Mouse (Mus musculus) heart, embryonic 11.5 days (tissue): Measurements from ENCODE around the gene Snap23. TPM values are rescaled to one million over a fixed set of nuclear protein-coding genes. Genes with fewer than 3 reads are reported as not detected.

Experiments used
- ATAC-seq: fragments of 200-750 bp; cut with Nextera tagmentation; replicated peaks from 2 replicates; pipeline ENCODE4 v1.8.0; 2017; ENCODE audit warnings: moderate library complexity; ENCODE audit not compliant: insufficient number of reproducible peaks, low FRiP score, low TSS enrichment
- H3K27ac ChIP-seq: fragments of 300-500 bp; sonication (generic); 2 replicates; pipeline ENCODE4 v1.5.1; 2014; ENCODE audit warnings: mild to moderate bottlenecking, low read depth, low read length
- H3K27me3 ChIP-seq: fragments of 300-500 bp; sonication (generic); 2 replicates; pipeline ENCODE4 v1.6.1; 2014; ENCODE audit warnings: mild to moderate bottlenecking, low read length, mixed read lengths; ENCODE audit not compliant: control insufficient read depth, insufficient read depth
- H3K36me3 ChIP-seq: fragments of 300-500 bp; sonication (generic); 2 replicates; pipeline ENCODE4 v1.6.1; 2014; ENCODE audit warnings: mild to moderate bottlenecking, low read length, moderate library complexity, mixed read lengths; ENCODE audit not compliant: control insufficient read depth, insufficient read depth
- H3K4me1 ChIP-seq: fragments of 300-500 bp; sonication (generic); 2 replicates; pipeline ENCODE4 v1.6.1; 2014; ENCODE audit warnings: low read length; ENCODE audit not compliant: control insufficient read depth, insufficient read depth
- H3K4me2 ChIP-seq: fragments of 300-500 bp; sonication (generic); 2 replicates; pipeline ENCODE4 v1.6.1; 2014; ENCODE audit warnings: mild to moderate bottlenecking, moderate library complexity
- H3K4me3 ChIP-seq: fragments of 300-500 bp; sonication (generic); 2 replicates; pipeline ENCODE4 v1.5.1; 2014; ENCODE audit warnings: low read depth, low read length
- H3K9ac ChIP-seq: fragments of 300-500 bp; sonication (generic); 2 replicates; pipeline ENCODE4 v1.6.1; 2014; ENCODE audit warnings: mild to moderate bottlenecking, low read depth, low read length, moderate library complexity
- H3K9me3 ChIP-seq: fragments of 300-500 bp; sonication (generic); replicated peaks from 2 replicates; pipeline ENCODE4 v1.6.1; 2016; ENCODE audit warnings: low read length; ENCODE audit not compliant: control insufficient read depth
- WGBS: fragments of 180-500 bp; shearing (Covaris S2); extraction: QIAGEN DNeasy Blood & Tissue Kit; methylation state at CpG from one replicate; pipeline ENCODE4 v1.1.7; 2014; ENCODE audit not compliant: insufficient replicate concordance; 5-methylcytosine and 5-hydroxymethylcytosine counted together
- polyA plus RNA-seq: library from polyadenylated mRNA; unstranded; fragments of >200 nt; fragmentation: Nextera tagmentation; extraction: Ambion mirVana; gene quantifications from 2 replicates; pipeline ENCODE4 v1.2.1, GENCODE M21; 2014

Gene Snap23
- polyA plus RNA-seq, 1 experiment from 2014 or later, result 66.2 TPM

- H3K4me1 ChIP-seq, result peaks cover 11% of the 10 kb centered on the region
- ATAC-seq, result peak; percentile 99
- no peaks in the 10 kb centered on the region for H3K9me3 ChIP-seq
- H3K27me3 ChIP-seq, result no peaks in the 10 kb centered on the region
- peak within 1 kb of the TSS; percentile 46; the same call in 1 of the 2 replicates for H3K27ac ChIP-seq
- peak within 1 kb of the TSS; percentile 67 for H3K9ac ChIP-seq
- peaks cover 3% of the 10 kb centered on the region; the same call in 1 of the 2 replicates for H3K36me3 ChIP-seq
- 3% methylated on average over 36 of the region's 36 CpGs for WGBS
- H3K4me3 ChIP-seq, result peak within 1 kb of the TSS; percentile 55
- peak within 1 kb of the TSS; percentile 73 for H3K4me2 ChIP-seq
Measured at GRCm38 (mm10) chr2:120628886-120629735, 61.6 kb downstream of the Snap23 start, which contains the start of gene Stard9. Stard9 (plus strand) TSS chr2:120629121.

- no peak overlapping the region for H3K4me3 ChIP-seq
- no peak overlapping the region for H3K9ac ChIP-seq
- H3K36me3 ChIP-seq, result peaks cover 3% of the 10 kb centered on the region; the same call in 1 of the 2 replicates
- peaks cover 11% of the 10 kb centered on the region for H3K4me1 ChIP-seq
- H3K4me2 ChIP-seq, result no peak overlapping the region
- no peak for ATAC-seq
- H3K27ac ChIP-seq, result no peak overlapping the region
- 82% methylated on average over 2 of the region's 2 CpGs for WGBS
- H3K9me3 ChIP-seq, result no peaks in the 10 kb centered on the region
- no peaks in the 10 kb centered on the region for H3K27me3 ChIP-seq
Measured at GRCm38 (mm10) chr2:120630246-120630645, 62.8 kb downstream of the Snap23 start.

GRCm38 (mm10) chr2:120630655-120631054, 63.2 kb downstream of the Snap23 start:
- Histone ChIP-seq H3K4me2 (no peak overlapping the region), H3K4me3 (no peak overlapping the region), H3K36me3 (peaks cover 3% of the 10 kb centered on the region; the same call in 1 of the 2 replicates), H3K27ac (no peak overlapping the region), H3K9ac (no peak overlapping the region), H3K27me3 (no peaks in the 10 kb centered on the region), H3K9me3 (no peaks in the 10 kb centered on the region), H3K4me1 (peaks cover 11% of the 10 kb centered on the region)
- 55% methylated on average over 2 of the region's 2 CpGs for WGBS
- ATAC-seq, result no peak

GRCm38 (mm10) chr2:120631521-120631920, 64.0 kb downstream of the Snap23 start:
- H3K36me3 ChIP-seq, result peaks cover 3% of the 10 kb centered on the region; the same call in 1 of the 2 replicates
- no peak overlapping the region for H3K9ac ChIP-seq
- no peak for ATAC-seq
- no peak overlapping the region for H3K27ac ChIP-seq
- peaks cover 11% of the 10 kb centered on the region for H3K4me1 ChIP-seq
- H3K4me3 ChIP-seq, result no peak overlapping the region
- no peak overlapping the region for H3K4me2 ChIP-seq
- no peaks in the 10 kb centered on the region for H3K27me3 ChIP-seq
- WGBS, result 58% methylated on average over 2 of the region's 2 CpGs
- H3K9me3 ChIP-seq, result no peaks in the 10 kb centered on the region

GRCm38 (mm10) chr2:120631957-120632356, 64.5 kb downstream of the Snap23 start:
- no peak for ATAC-seq
- H3K4me3 ChIP-seq, result no peak overlapping the region
- no peaks in the 10 kb centered on the region for H3K27me3 ChIP-seq
- WGBS, result 77% methylated on average over 4 of the region's 4 CpGs
- H3K9me3 ChIP-seq, result no peaks in the 10 kb centered on the region
- H3K27ac ChIP-seq, result no peak overlapping the region
- no peak overlapping the region for H3K9ac ChIP-seq
- H3K4me2 ChIP-seq, result no peak overlapping the region
- H3K36me3 ChIP-seq, result peaks cover 3% of the 10 kb centered on the region; the same call in 1 of the 2 replicates
- H3K4me1 ChIP-seq, result peaks cover 11% of the 10 kb centered on the region

- no peak for ATAC-seq
- Histone ChIP-seq H3K4me3 (no peak overlapping the region), H3K9ac (no peak overlapping the region), H3K27ac (no peak overlapping the region), H3K4me2 (no peak overlapping the region), H3K27me3 (no peaks in the 10 kb centered on the region), H3K4me1 (no peaks in the 10 kb centered on the region), H3K36me3 (no peaks in the 10 kb centered on the region), H3K9me3 (no peaks in the 10 kb centered on the region)
- 84% methylated on average over 8 of the region's 8 CpGs for WGBS
Measured at GRCm38 (mm10) chr2:120640835-120641234, 73.4 kb downstream of the Snap23 start.

- Histone ChIP-seq H3K27me3 (no peaks in the 10 kb centered on the region), H3K27ac (no peak overlapping the region), H3K9me3 (no peaks in the 10 kb centered on the region), H3K4me1 (no peaks in the 10 kb centered on the region), H3K4me2 (no peak overlapping the region), H3K9ac (no peak overlapping the region), H3K36me3 (no peaks in the 10 kb centered on the region), H3K4me3 (no peak overlapping the region)
- 75% methylated on average over 7 of the region's 7 CpGs for WGBS
- ATAC-seq, result no peak
Measured at GRCm38 (mm10) chr2:120643836-120644235, 76.4 kb downstream of the Snap23 start.

- Histone ChIP-seq H3K4me3 (no peak overlapping the region), H3K27me3 (no peaks in the 10 kb centered on the region), H3K36me3 (no peaks in the 10 kb centered on the region), H3K9ac (no peak overlapping the region), H3K4me1 (no peaks in the 10 kb centered on the region), H3K4me2 (no peak overlapping the region), H3K9me3 (no peaks in the 10 kb centered on the region), H3K27ac (no peak overlapping the region)
- WGBS, result 68% methylated on average over 4 of the region's 4 CpGs
- ATAC-seq, result no peak
Measured at GRCm38 (mm10) chr2:120646777-120647176, 79.3 kb downstream of the Snap23 start.
